Mouse (Mus musculus) lung, adult 2 months (tissue): ENCODE results near the gene Ltb.

ENCODE experiments used
- CTCF ChIP-seq: fragments of 200-500 bp; IDR thresholded peaks from 2 replicates; pipeline ENCODE4 v1.5.1; 2011; ENCODE audit warnings: mild to moderate bottlenecking, low read length, control low read depth; ENCODE audit not compliant: insufficient read depth
- POLR2A ChIP-seq: fragments of 200-500 bp; IDR thresholded peaks from 2 replicates; pipeline ENCODE4 v1.6.1; 2011; ENCODE audit warnings: low read depth, mild to moderate bottlenecking, control low read depth, low read length, borderline replicate concordance; ENCODE audit errors: extremely low read depth

DNA sequence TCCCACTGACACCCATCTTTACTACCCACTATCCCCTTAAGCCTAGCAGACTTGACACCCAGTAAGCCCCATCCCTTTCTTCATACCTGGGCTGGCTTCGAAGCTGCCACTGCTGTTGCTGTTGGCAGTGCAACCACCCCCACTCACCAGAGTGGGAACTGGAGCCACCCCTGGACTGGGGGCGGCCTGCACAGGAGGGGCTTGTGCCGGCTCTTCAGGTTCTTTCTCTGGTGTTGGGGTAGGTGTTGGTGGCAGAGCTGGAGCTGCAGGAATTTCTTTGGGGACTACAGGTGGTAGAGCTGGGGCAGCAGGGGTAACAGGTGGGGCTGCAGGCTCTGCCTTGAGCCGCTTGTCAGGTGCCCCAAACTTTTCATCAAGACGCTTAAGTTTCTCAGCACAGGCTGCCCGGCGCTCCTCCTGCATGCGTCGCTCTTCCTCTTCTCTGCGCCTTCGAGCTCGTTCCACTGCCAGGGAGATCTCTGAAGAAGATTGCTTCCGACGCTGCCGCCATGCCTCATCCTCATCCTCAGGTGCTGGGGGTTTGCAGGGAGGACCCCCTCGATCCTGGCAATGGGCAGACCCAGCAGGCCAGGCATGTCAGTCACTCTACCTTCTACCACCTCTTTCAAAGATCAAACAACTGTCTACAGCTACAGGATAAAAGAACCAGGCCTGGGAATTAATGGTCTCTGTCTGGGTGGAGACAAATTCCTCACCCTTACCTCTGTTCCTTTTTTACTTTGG is 35.2 kb upstream of the Ltb start:
- TF ChIP-seq CTCF: no peak
- TF ChIP-seq POLR2A: no peak
